Mouse (Mus musculus): ENCODE data around the gene Mpz.

- no peak for TF ChIP-seq CTCF (IDR thresholded peaks at IDR 0.05; ENCODE audit: low read depth, low read length)
- no peak for TF ChIP-seq POLR2A (IDR thresholded peaks at IDR 0.05; ENCODE audit: extremely low read depth, insufficient read depth, low read length)
These were observed 38.5 kb upstream of the Mpz start for GRCm38 (mm10) chr1:171111781-171112575.

Measured in liver, adult 2 months (tissue).